Mouse (Mus musculus) liver, embryonic 14.5 days (tissue): ENCODE measurements at regions not wholly inside any gene's neighbourhood (a gene's known extent, or its start where the extent isn't known, plus 50 kb on each side); places are given as distances from the start of the nearest gene placed in this dataset.

Experiments used
- ATAC-seq: fragments of 200-750 bp; cut with Nextera tagmentation; 2 replicates; pipeline ENCODE4 v1.8.0; 2017; ENCODE audit warnings: moderate number of reproducible peaks, mild to moderate bottlenecking, moderate library complexity; ENCODE audit not compliant: insufficient read depth
- DNase-seq, 3 experiments: peaks; one replicate each; pipeline ENCODE4 v3.0.0-alpha.2; 2012 to 2013; ENCODE audit warnings: low read depth in 3 of 3, low spot score in 3 of 3
- H3K27ac ChIP-seq: fragments of 300-500 bp; sonication (generic); 2 replicates; pipeline ENCODE4 v1.5.1; 2014; ENCODE audit warnings: moderate library complexity, mild to moderate bottlenecking, control low read depth, inconsistent platforms
- H3K27me3 ChIP-seq: fragments of 300-500 bp; sonication (generic); 2 replicates; pipeline ENCODE4 v1.6.1; 2014; ENCODE audit warnings: mild to moderate bottlenecking, low read length, moderate library complexity; ENCODE audit not compliant: control insufficient read depth, insufficient read depth
- H3K36me3 ChIP-seq: fragments of 300-500 bp; sonication (generic); replicated peaks from 2 replicates; pipeline ENCODE4 v1.6.1; 2014; ENCODE audit warnings: low read depth; ENCODE audit not compliant: control insufficient read depth, insufficient read depth
- H3K4me1 ChIP-seq, 2 experiments: fragments of 200-500 bp in 1 of 2; fragments of 300-500 bp in 1 of 2; sonication (generic) in 1 of 2; replicated peaks; 2 replicates each; pipeline ENCODE4 v1.6.1; 2012 to 2014; ENCODE audit warnings: antibody characterized with exemption in 1 of 2, inconsistent platforms in 1 of 2, low read length in 1 of 2; ENCODE audit not compliant: control insufficient read depth in 2 of 2, insufficient read depth in 2 of 2
- H3K4me2 ChIP-seq: fragments of 300-500 bp; sonication (generic); 2 replicates; pipeline ENCODE4 v1.6.1; 2014; ENCODE audit warnings: low read depth, mild to moderate bottlenecking, control low read depth, moderate library complexity
- H3K4me3 ChIP-seq, 2 experiments: fragments of 200-500 bp in 1 of 2; fragments of 300-500 bp in 1 of 2; sonication (generic) in 1 of 2; 2 replicates each; pipeline ENCODE4 v1.5.1; 2012 to 2014; ENCODE audit warnings: low read depth in 2 of 2, low read length in 2 of 2, mild to moderate bottlenecking in 2 of 2, control low read depth in 1 of 2, inconsistent platforms in 1 of 2, moderate library complexity in 1 of 2; ENCODE audit not compliant: insufficient read depth in 1 of 2
- H3K9ac ChIP-seq: fragments of 300-500 bp; sonication (generic); replicated peaks from 2 replicates; pipeline ENCODE4 v1.6.1; 2014; ENCODE audit warnings: mild to moderate bottlenecking, control low read depth, moderate library complexity
- H3K9me3 ChIP-seq: fragments of 300-500 bp; sonication (generic); 2 replicates; pipeline ENCODE4 v1.6.1; 2016; ENCODE audit warnings: low read length, mixed read lengths; ENCODE audit not compliant: control insufficient read depth
- CTCF ChIP-seq: IDR thresholded peaks from 2 replicates; pipeline ENCODE4 v1.5.1; 2016; ENCODE audit warnings: antibody characterized with exemption, low read depth, control low read depth
- EP300 ChIP-seq: IDR thresholded peaks from 2 replicates; pipeline ENCODE4 v1.6.1; 2016; ENCODE audit warnings: antibody characterized with exemption, low read depth
- WGBS: fragments of 180-500 bp; shearing (Covaris S2); extraction: QIAGEN DNeasy Blood & Tissue Kit; methylation state at CpG from one replicate; pipeline ENCODE4 v1.1.7; 2014; ENCODE audit not compliant: insufficient replicate concordance; 5-methylcytosine and 5-hydroxymethylcytosine counted together

DNA sequence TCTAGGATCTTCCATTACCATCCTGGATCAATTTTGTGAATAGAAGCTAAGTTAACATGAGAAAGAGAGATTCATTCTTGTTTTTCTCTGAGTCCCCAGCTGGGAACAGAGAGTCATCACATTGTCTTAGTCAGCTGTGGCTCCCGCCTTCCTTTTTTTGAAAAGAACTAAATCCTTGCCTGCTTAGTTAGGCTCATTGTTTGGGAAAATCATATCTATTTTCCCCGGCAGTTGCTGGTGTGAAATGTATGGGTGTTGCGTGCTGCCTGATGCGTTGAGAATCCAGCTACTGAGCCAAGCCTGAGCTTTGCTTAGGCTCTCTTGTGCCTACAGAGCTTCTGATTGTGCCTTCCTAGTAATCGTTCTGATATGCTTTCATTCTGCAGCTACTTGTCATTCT, 66.3 kb downstream of the Fam50b start:
- H3K4me2 ChIP-seq: no peak overlapping the region
- no peak for DNase-seq
- ATAC-seq: no peak
- H3K4me1 ChIP-seq: peaks cover 0 to 1% of the 10 kb centered on the region in 2 experiments; a peak in 1 of 4 replicates
- no peaks in the 10 kb centered on the region for H3K9me3 ChIP-seq
- H3K27me3 ChIP-seq: no peaks in the 10 kb centered on the region
- H3K27ac ChIP-seq: no peak overlapping the region
- no peaks in the 10 kb centered on the region for H3K36me3 ChIP-seq
- H3K4me3 ChIP-seq: no peak overlapping the region
- TF ChIP-seq CTCF (no peak), EP300 (no peak)
- 60% methylated on average over 5 of the region's 5 CpGs for WGBS
- no peak overlapping the region for H3K9ac ChIP-seq

DNA sequence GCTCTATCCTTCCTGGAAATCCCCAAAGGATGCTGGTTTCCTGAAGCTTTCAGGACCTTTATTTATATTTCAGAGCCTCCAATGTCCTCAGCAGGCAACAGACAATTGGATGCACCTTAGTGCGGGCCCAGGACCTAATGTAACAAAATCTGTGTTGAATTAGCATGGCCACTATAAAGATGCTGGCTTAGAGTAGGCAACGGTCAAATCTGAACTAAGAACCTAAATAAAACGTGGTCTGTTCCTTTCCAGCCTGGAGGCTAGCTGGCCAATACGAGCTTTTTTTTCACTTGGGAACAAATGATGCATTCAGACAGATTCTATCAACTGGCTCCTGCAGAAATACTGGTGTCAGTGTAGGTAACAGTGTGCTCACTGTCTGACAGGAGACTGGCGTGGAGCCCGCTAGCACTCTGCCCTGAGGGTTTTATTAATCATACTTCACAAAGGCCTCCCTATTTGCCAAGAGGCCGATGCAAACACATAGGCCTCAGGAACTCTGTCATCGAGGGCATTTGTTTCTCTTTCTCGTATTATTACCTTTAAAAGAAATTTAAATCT, 68.5 kb upstream of the Prpf4b start:
- ATAC-seq (no peak), DNase-seq (no peak)
- Histone ChIP-seq H3K4me1 (no peaks in the 10 kb centered on the region; a peak in 1 of 4 replicates), H3K9me3 (no peaks in the 10 kb centered on the region), H3K36me3 (no peaks in the 10 kb centered on the region), H3K4me2 (no peak overlapping the region), H3K27me3 (no peaks in the 10 kb centered on the region), H3K27ac (no peak overlapping the region), H3K4me3 (no peak overlapping the region), H3K9ac (no peak overlapping the region)
- whole genome bisulfite sequencing: 64% methylated on average over 9 of the region's 9 CpGs
- no peak for TF ChIP-seq EP300
- TF ChIP-seq CTCF: no peak

DNA sequence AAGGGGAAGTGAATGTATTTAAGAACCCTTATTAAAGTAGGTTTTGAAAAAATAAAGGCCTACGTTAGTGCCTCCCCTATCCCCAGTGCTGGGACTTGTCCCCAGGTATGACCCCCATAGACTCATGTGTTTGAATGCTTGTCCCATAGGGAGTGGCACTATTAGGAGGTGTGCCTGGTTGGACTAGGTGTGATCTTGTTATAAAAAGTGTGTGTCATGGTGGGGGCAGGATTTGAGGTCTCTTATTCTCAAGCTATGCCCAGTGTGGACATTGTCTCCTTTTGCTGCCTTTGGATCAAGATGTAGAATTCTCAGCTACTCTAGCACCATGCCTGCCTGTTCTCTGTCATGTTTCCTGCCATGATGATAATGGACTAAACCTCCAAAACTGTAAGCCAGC, 65.6 kb upstream of the Prpf4b start:
- Histone ChIP-seq H3K9ac (no peak overlapping the region), H3K36me3 (no peaks in the 10 kb centered on the region), H3K4me1 (peaks cover 5% of the 10 kb centered on the region in 2 experiments), H3K27ac (no peak overlapping the region), H3K27me3 (no peaks in the 10 kb centered on the region), H3K4me2 (no peak overlapping the region), H3K9me3 (no peaks in the 10 kb centered on the region), H3K4me3 (no peak overlapping the region)
- DNase-seq: no peak
- ATAC-seq: no peak
- TF ChIP-seq EP300 (no peak), CTCF (no peak)
- 69% methylated on average over 1 of the region's 1 CpGs for WGBS

DNA sequence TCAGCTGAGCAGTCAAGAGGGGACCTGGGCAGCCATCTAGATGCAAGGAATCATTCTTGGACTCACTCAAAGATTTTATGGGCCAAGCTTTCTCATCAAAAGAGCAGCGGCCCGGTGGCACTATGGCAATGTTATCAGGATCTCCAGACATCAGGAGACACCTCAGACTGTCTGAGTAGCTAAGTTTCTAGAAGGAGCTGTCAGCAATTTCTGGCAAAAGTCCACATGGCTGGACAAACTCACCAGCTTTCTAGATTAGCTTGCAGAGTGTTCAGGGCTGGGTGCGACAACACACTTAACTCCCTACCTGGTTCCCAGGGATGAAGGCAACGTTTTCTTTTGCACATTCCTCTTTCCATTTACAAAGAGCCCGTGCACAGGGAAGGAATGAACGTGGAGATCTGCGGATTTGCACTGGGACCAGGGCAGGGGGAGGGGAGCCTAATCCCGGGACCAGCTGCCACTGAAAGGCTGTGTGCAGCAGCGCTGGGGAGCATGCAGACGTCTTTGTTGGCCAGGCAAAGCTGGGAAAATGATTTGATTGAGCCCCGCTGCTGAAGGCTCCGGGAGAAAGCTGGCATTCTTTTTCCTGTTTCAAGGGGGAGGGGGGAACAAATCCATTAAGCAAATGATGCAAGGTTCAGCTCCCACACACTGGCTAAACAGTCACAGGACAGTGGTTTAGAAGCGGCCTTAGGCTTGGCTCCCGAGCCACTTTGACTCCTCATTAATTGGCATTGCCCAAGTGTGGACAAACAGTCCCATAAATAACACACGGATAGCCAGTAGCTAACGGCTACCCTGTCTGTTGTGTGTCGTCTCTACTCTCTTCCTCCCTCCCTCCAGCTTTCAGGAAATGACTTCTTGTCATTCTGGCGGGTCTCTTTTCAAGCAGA, 60.7 kb upstream of the Prpf4b start:
- Histone ChIP-seq H3K36me3 (no peaks in the 10 kb centered on the region), H3K27ac (no peak overlapping the region), H3K9ac (no peak overlapping the region), H3K4me3 (no peak overlapping the region), H3K9me3 (no peaks in the 10 kb centered on the region), H3K4me2 (peak overlapping the region; percentile 13; the same call in 1 of the 2 replicates), H3K27me3 (no peaks in the 10 kb centered on the region), H3K4me1 (peaks cover 5 to 10% of the 10 kb centered on the region in 2 experiments)
- DNase-seq (no peak), ATAC-seq (no peak)
- TF ChIP-seq EP300: no peak
- no peak for TF ChIP-seq CTCF
- 32% methylated on average over 18 of the region's 18 CpGs for WGBS

DNA sequence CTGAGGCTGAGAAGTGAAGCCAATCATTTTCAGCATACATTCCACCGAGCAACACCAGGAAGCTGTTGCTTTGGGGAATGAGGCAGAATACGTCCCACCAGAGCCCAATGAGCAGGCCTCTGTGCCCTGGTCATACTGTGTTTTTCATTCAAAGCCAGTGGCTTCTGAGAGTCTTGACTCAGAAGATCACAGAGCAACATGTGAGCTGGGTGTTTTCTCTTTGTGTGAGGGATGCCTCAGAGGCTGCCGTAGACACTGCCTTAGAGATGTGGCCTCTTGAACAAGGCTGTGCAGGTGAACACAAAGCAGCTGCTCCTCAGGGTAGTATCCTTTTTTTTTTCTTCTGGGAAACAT, 60.1 kb upstream of the Prpf4b start:
- Histone ChIP-seq H3K27ac (no peak overlapping the region), H3K4me1 (peaks cover 5 to 10% of the 10 kb centered on the region in 2 experiments), H3K4me3 (no peak overlapping the region), H3K27me3 (no peaks in the 10 kb centered on the region), H3K4me2 (no peak overlapping the region), H3K36me3 (no peaks in the 10 kb centered on the region), H3K9me3 (no peaks in the 10 kb centered on the region), H3K9ac (no peak overlapping the region)
- no peak for TF ChIP-seq CTCF
- no peak for TF ChIP-seq EP300
- WGBS: 52% methylated on average over 3 of the region's 3 CpGs
- DNase-seq (no peak), ATAC-seq (no peak)
